10 mouse cellular contexts compared by ENCODE assay signal in genomic region chr16:49529060-49529459, GRCm38 (mm10).
DNase-seq lines count a peak whose midpoint lies in the region; ATAC-seq and TF ChIP-seq lines count a peak whose summit lies in the region.
"Had no signal": no experiment of that assay in that cellular context is flagged by ENCODE, and none has a peak within 500 bp of the region (broad histone marks: within the 10 kb centered on the region; RNA-seq: fewer than 3 reads in every experiment).

No protein-coding gene starts in this region.

- no peaks in the 10 kb centered on the region for H3K79me2 ChIP-seq in heart, adult 2 months (replicated peaks; ENCODE audit: control insufficient read depth, insufficient read depth, low read length)

- peak; percentile 76 for TF ChIP-seq CTCF in heart, adult 2 months (IDR thresholded peaks at IDR 0.05)
- peak; percentile 76 for TF ChIP-seq CTCF in stomach, postnatal 0 days (IDR thresholded peaks at IDR 0.05; ENCODE audit: low read depth)

- peaks cover 2% of the 10 kb centered on the region for H3K4me1 ChIP-seq in heart, adult 2 months (ENCODE audit: control insufficient read depth, insufficient read depth, low read length)
- peaks cover 22% of the 10 kb centered on the region for H3K4me1 ChIP-seq in heart, embryonic 10.5 days
- 0 out of 2 replicates have a peak, but pooled peaks cover 4% of the 10 kb centered on the region for H3K4me1 ChIP-seq in midbrain, embryonic 14.5 days (ENCODE audit: control insufficient read depth, insufficient read depth, low read length)
- H3K4me1 ChIP-seq in midbrain, embryonic 16.5 days (ENCODE audit: control insufficient read depth, insufficient read depth, low read length): 0 out of 2 replicates have a peak, but pooled peaks cover 2% of the 10 kb centered on the region
- no peaks in the 10 kb centered on the region for H3K4me1 ChIP-seq in stomach, postnatal 0 days (replicated peaks; ENCODE audit: control insufficient read depth, insufficient read depth)
- H3K4me1 ChIP-seq: forebrain, embryonic 12.5 days had no signal

- H3K9ac ChIP-seq in heart, adult 2 months (ENCODE audit: low read depth, low read length): no peak overlapping the region
- H3K9ac ChIP-seq in midbrain, embryonic 14.5 days (replicated peaks; ENCODE audit: low read length): no peak overlapping the region
- H3K9ac ChIP-seq in midbrain, embryonic 16.5 days (ENCODE audit: low read depth, low read length): no peak overlapping the region
- H3K9ac ChIP-seq in stomach, postnatal 0 days (ENCODE audit: low read length): no peak overlapping the region
- H3K9ac ChIP-seq: forebrain, embryonic 12.5 days had no signal

- TF ChIP-seq POLR2A in heart, adult 2 months (IDR thresholded peaks at IDR 0.05; ENCODE audit: insufficient read depth, low read depth, low read length): no peak

- no peak overlapping the region for H3K4me2 ChIP-seq in midbrain, embryonic 14.5 days (ENCODE audit: low read length)
- H3K4me2 ChIP-seq in midbrain, embryonic 16.5 days (ENCODE audit: low read length): no peak overlapping the region
- no peak overlapping the region for H3K4me2 ChIP-seq in stomach, postnatal 0 days (replicated peaks; ENCODE audit: low read depth)
- H3K4me2 ChIP-seq: forebrain, embryonic 12.5 days had no signal

- DNase-seq in heart, adult 2 months: no peak
- DNase-seq in heart, embryonic 10.5 days (ENCODE audit: low spot score): no peak
- DNase-seq in midbrain, embryonic 14.5 days: peak; percentile 66
- no peak for DNase-seq in stomach, postnatal 0 days (ENCODE audit: low spot score)
- DNase-seq in cerebellum, postnatal 25 days: no peak
- DNase-seq in heart, postnatal 14 days: no peak
- DNase-seq: right cerebral cortex, postnatal 25 days had no signal

- no peak overlapping the region for H3K27ac ChIP-seq in heart, adult 2 months
- H3K27ac ChIP-seq in heart, embryonic 10.5 days: no peak overlapping the region
- no peak overlapping the region for H3K27ac ChIP-seq in midbrain, embryonic 14.5 days (replicated peaks; ENCODE audit: low read depth, low read length)
- H3K27ac ChIP-seq in midbrain, embryonic 16.5 days (ENCODE audit: low read length): no peak overlapping the region
- no peak overlapping the region for H3K27ac ChIP-seq in stomach, postnatal 0 days (replicated peaks)
- H3K27ac ChIP-seq: forebrain, embryonic 12.5 days had no signal

- H3K9me3 ChIP-seq in heart, embryonic 10.5 days: no peaks in the 10 kb centered on the region
- H3K9me3 ChIP-seq in midbrain, embryonic 14.5 days (ENCODE audit: control insufficient read depth, low read length): no peaks in the 10 kb centered on the region
- H3K9me3 ChIP-seq in midbrain, embryonic 16.5 days (replicated peaks; ENCODE audit: control insufficient read depth, low read length, poor library complexity, severe bottlenecking): no peaks in the 10 kb centered on the region
- H3K9me3 ChIP-seq in stomach, postnatal 0 days (ENCODE audit: control insufficient read depth, low read length): no peaks in the 10 kb centered on the region
- H3K9me3 ChIP-seq: forebrain, embryonic 12.5 days had no signal

- intact Hi-C loops in heart, adult 2 months (cut with DNase I): loop anchor here (5.0 kb wide), 1 partner anchor 168 kb away; the partner anchor contains the start of gene Ift57
- intact Hi-C loops in heart, postnatal 14 days (cut with DNase I): no loop called here

- no peak overlapping the region for H3K4me3 ChIP-seq in heart, adult 2 months
- H3K4me3 ChIP-seq in heart, embryonic 10.5 days: no peak overlapping the region
- no peak overlapping the region for H3K4me3 ChIP-seq in midbrain, embryonic 14.5 days (replicated peaks; ENCODE audit: low read depth, low read length)
- no peak overlapping the region for H3K4me3 ChIP-seq in midbrain, embryonic 16.5 days (ENCODE audit: low read depth, low read length)
- no peak overlapping the region for H3K4me3 ChIP-seq in stomach, postnatal 0 days (ENCODE audit: low read depth, low read length)
- H3K4me3 ChIP-seq: forebrain, embryonic 12.5 days had no signal

- 81% methylated on average over 2 of the region's 2 CpGs for WGBS in heart, adult 2 months
- WGBS in heart, embryonic 10.5 days: 67% methylated on average over 2 of the region's 2 CpGs
- WGBS in midbrain, embryonic 14.5 days: 82% methylated on average over 2 of the region's 2 CpGs
- 68% methylated on average over 2 of the region's 2 CpGs for WGBS in midbrain, embryonic 16.5 days
- 60% methylated on average over 2 of the region's 2 CpGs for WGBS in stomach, postnatal 0 days

- no peak for ATAC-seq in midbrain, embryonic 14.5 days (ENCODE audit: low FRiP score, low TSS enrichment)
- no peak for ATAC-seq in midbrain, embryonic 16.5 days
- peak; percentile 62 for ATAC-seq in common myeloid progenitor, adult 5-6 weeks (replicated peaks; ENCODE audit: low read depth, poor library complexity, severe bottlenecking)
- ATAC-seq in stomach, postnatal 0 days (ENCODE audit: low FRiP score, low TSS enrichment): no peak

- H3K36me3 ChIP-seq in heart, adult 2 months (ENCODE audit: control insufficient read depth, insufficient read depth, low read length): no peaks in the 10 kb centered on the region
- H3K36me3 ChIP-seq in heart, embryonic 10.5 days: no peaks in the 10 kb centered on the region
- no peaks in the 10 kb centered on the region for H3K36me3 ChIP-seq in midbrain, embryonic 14.5 days (ENCODE audit: control insufficient read depth, insufficient read depth, low read length)
- H3K36me3 ChIP-seq in midbrain, embryonic 16.5 days (ENCODE audit: control insufficient read depth, insufficient read depth, low read length): no peaks in the 10 kb centered on the region
- no peaks in the 10 kb centered on the region for H3K36me3 ChIP-seq in stomach, postnatal 0 days (ENCODE audit: control insufficient read depth, insufficient read depth, low read length)
- H3K36me3 ChIP-seq: forebrain, embryonic 12.5 days had no signal

- H3K27me3 ChIP-seq in heart, adult 2 months (ENCODE audit: control insufficient read depth, insufficient read depth, low read length): no peaks in the 10 kb centered on the region
- H3K27me3 ChIP-seq in heart, embryonic 10.5 days (ENCODE audit: insufficient read depth, poor library complexity, severe bottlenecking): no peaks in the 10 kb centered on the region
- H3K27me3 ChIP-seq in midbrain, embryonic 14.5 days (ENCODE audit: control insufficient read depth, insufficient read depth, low read length): no peaks in the 10 kb centered on the region
- no peaks in the 10 kb centered on the region for H3K27me3 ChIP-seq in midbrain, embryonic 16.5 days (ENCODE audit: control insufficient read depth, insufficient read depth, low read depth, low read length)
- no peaks in the 10 kb centered on the region for H3K27me3 ChIP-seq in stomach, postnatal 0 days (ENCODE audit: control insufficient read depth, insufficient read depth, low read length)
- H3K27me3 ChIP-seq: forebrain, embryonic 12.5 days had no signal

- no peak for TF ChIP-seq EP300 in heart, adult 2 months (IDR thresholded peaks at IDR 0.05; ENCODE audit: insufficient read depth, low read depth, low read length)
- TF ChIP-seq EP300 in stomach, postnatal 0 days (optimal IDR thresholded peaks at IDR 0.05): no peak
